Mouse (Mus musculus): ENCODE data around the gene Taf5l.

DNA sequence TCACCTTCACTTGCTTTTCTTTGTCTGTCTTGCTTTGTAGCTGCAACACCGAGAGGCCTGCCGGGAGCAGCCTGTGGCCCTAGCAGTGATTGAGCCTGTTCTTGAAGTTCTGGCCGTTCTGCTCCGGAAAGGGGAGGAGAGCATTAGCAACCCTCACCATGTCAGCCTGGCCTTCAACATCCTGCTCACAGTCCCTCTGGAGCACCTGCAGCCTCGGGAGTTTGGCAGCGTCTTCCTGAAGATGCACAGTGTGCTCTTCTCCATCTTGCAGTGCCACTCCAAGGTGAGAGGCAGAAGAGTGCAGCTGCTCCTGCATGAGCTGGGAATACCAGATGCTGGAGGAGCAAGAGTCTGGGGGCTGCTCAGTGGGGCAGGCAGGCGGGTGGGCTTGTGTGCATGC, 16.9 kb upstream of the Taf5l start:
- TF ChIP-seq CTCF (IDR thresholded peaks at IDR 0.05; ENCODE audit: low read depth, low read length), result no peak
- TF ChIP-seq TAL1 (conservative IDR thresholded peaks at IDR 0.05; ENCODE audit: low read depth, low read length), result no peak
